Mouse (Mus musculus) MEL (cell line): ENCODE data around the gene Fbxo17. TPM values are rescaled to one million over a fixed set of nuclear protein-coding genes. Genes with fewer than 3 reads are reported as not detected.

Source experiments
- DNase-seq: peaks from one replicate; pipeline ENCODE4 v3.0.0; 2011; ENCODE audit warnings: low read depth, low spot score
- H3K27ac ChIP-seq: 2 replicates; pipeline ENCODE4 v1.5.1; 2012; ENCODE audit warnings: low read depth, mild to moderate bottlenecking, control low read depth, low read length, moderate library complexity; ENCODE audit not compliant: control insufficient read depth
- H3K27me3 ChIP-seq, 2 experiments: fragments of 150-350 bp in 1 of 2; sonication (generic) in 1 of 2; 2 replicates each; pipeline ENCODE4 v1.6.1; 2012; ENCODE audit warnings: low read length in 2 of 2, mild to moderate bottlenecking in 2 of 2, improper control_type of control experiment in 1 of 2, moderate library complexity in 1 of 2; ENCODE audit not compliant: insufficient read depth in 2 of 2, control insufficient read depth in 1 of 2
- H3K36me3 ChIP-seq, 2 experiments: 2 replicates each; pipeline ENCODE4 v1.6.1; 2012 to 2014; ENCODE audit warnings: low read length in 2 of 2, improper control_type of control experiment in 1 of 2, inconsistent platforms in 1 of 2, mild to moderate bottlenecking in 1 of 2; ENCODE audit not compliant: insufficient read depth in 2 of 2, control insufficient read depth in 1 of 2
- H3K4me1 ChIP-seq, 2 experiments: fragments of 150-350 bp in 1 of 2; sonication (generic) in 1 of 2; 2 replicates each; pipeline ENCODE4 v1.6.1; 2012; ENCODE audit warnings: low read length in 2 of 2, improper control_type of control experiment in 1 of 2, mild to moderate bottlenecking in 1 of 2; ENCODE audit not compliant: insufficient read depth in 2 of 2, control insufficient read depth in 1 of 2
- H3K4me3 ChIP-seq, 2 experiments: fragments of 150-350 bp in 1 of 2; sonication (generic) in 1 of 2; 2 replicates each; pipeline ENCODE4 v1.5.1; 2012; ENCODE audit warnings: low read depth in 2 of 2, low read length in 2 of 2, mild to moderate bottlenecking in 2 of 2, moderate library complexity in 2 of 2, control low read depth in 1 of 2, improper control_type of control experiment in 1 of 2; ENCODE audit not compliant: control insufficient read depth in 1 of 2, insufficient read depth in 1 of 2
- H3K79me2 ChIP-seq: 2 replicates; pipeline ENCODE4 v1.6.1; 2012; ENCODE audit warnings: mild to moderate bottlenecking, low read length, moderate library complexity; ENCODE audit not compliant: control insufficient read depth, poor library complexity, insufficient read depth
- H3K9ac ChIP-seq: 2 replicates; pipeline ENCODE4 v1.6.1; 2012; ENCODE audit warnings: low read depth, mild to moderate bottlenecking, control low read depth, low read length, moderate library complexity; ENCODE audit not compliant: control insufficient read depth, poor library complexity, severe bottlenecking
- H3K9me3 ChIP-seq: fragments of 150-350 bp; sonication (generic); replicated peaks from 2 replicates; pipeline ENCODE4 v1.6.1; 2012; ENCODE audit warnings: mild to moderate bottlenecking, low read length, improper control_type of control experiment, moderate library complexity; ENCODE audit not compliant: insufficient read depth
- BHLHE40 ChIP-seq: IDR thresholded peaks from 2 replicates; pipeline ENCODE4 v1.6.1; 2012; ENCODE audit warnings: low read depth, mild to moderate bottlenecking, inconsistent platforms, low read length, improper control_type of control experiment, borderline replicate concordance
- CHD2 ChIP-seq: IDR thresholded peaks from 2 replicates; pipeline ENCODE4 v1.6.1; 2011; ENCODE audit warnings: low read length, improper control_type of control experiment
- EP300 ChIP-seq, 2 experiments: IDR thresholded peaks; 2 replicates each; pipeline ENCODE4 v1.6.1; 2011; ENCODE audit warnings: improper control_type of control experiment in 2 of 2, low read length in 2 of 2, low read depth in 1 of 2, mild to moderate bottlenecking in 1 of 2
- GATA1 ChIP-seq: IDR thresholded peaks from 2 replicates; pipeline ENCODE4 v1.6.1; 2011; ENCODE audit warnings: low read depth, low read length, improper control_type of control experiment
- HCFC1 ChIP-seq: IDR thresholded peaks from 2 replicates; pipeline ENCODE4 v1.6.1; 2012; ENCODE audit warnings: low read depth, mild to moderate bottlenecking, inconsistent platforms, low read length, improper control_type of control experiment, moderate library complexity
- MAFK ChIP-seq: IDR thresholded peaks from 2 replicates; pipeline ENCODE4 v1.6.1; 2011; ENCODE audit warnings: low read depth, mild to moderate bottlenecking, low read length, improper control_type of control experiment, borderline replicate concordance
- MAX ChIP-seq: IDR thresholded peaks from 2 replicates; pipeline ENCODE4 v1.6.1; 2011; ENCODE audit warnings: low read length, improper control_type of control experiment
- MEF2A ChIP-seq: IDR thresholded peaks from 2 replicates; pipeline ENCODE4 v1.6.1; 2014; ENCODE audit warnings: low read depth, mild to moderate bottlenecking, inconsistent platforms, low read length, improper control_type of control experiment; ENCODE audit not compliant: poor library complexity, insufficient replicate concordance, severe bottlenecking; ENCODE audit errors: extremely low read depth
- MXI1 ChIP-seq: IDR thresholded peaks from 2 replicates; pipeline ENCODE4 v1.6.1; 2011; ENCODE audit warnings: mild to moderate bottlenecking, low read depth, low read length, improper control_type of control experiment
- NELFE ChIP-seq: IDR thresholded peaks from 2 replicates; pipeline ENCODE4 v1.6.1; 2011; ENCODE audit warnings: low read depth, low read length, improper control_type of control experiment
- NRF1 ChIP-seq: IDR thresholded peaks from 2 replicates; pipeline ENCODE4 v1.6.1; 2014; ENCODE audit warnings: low read depth, mild to moderate bottlenecking, inconsistent platforms, low read length, improper control_type of control experiment, moderate library complexity; ENCODE audit not compliant: poor library complexity, insufficient read depth, severe bottlenecking
- POLR2A ChIP-seq, 2 experiments: IDR thresholded peaks; 2 replicates each; pipeline ENCODE4 v1.6.1; 2011 to 2012; ENCODE audit warnings: low read length in 2 of 2, mild to moderate bottlenecking in 2 of 2, control low read depth in 1 of 2, improper control_type of control experiment in 1 of 2, low read depth in 1 of 2, moderate library complexity in 1 of 2; ENCODE audit not compliant: control insufficient read depth in 1 of 2, insufficient read depth in 1 of 2, poor library complexity in 1 of 2
- POLR2AphosphoS2 ChIP-seq: IDR thresholded peaks from 2 replicates; pipeline ENCODE4 v1.6.1; 2011; ENCODE audit warnings: low read length, improper control_type of control experiment
- POLR2AphosphoS5 ChIP-seq: IDR thresholded peaks from 2 replicates; pipeline ENCODE4 v1.6.1; 2012; ENCODE audit warnings: low read depth, borderline replicate concordance, mild to moderate bottlenecking, inconsistent platforms, low read length, moderate library complexity, mixed read lengths
- RCOR1 ChIP-seq: IDR thresholded peaks from 2 replicates; pipeline ENCODE4 v1.6.1; 2012; ENCODE audit warnings: low read depth, mild to moderate bottlenecking, inconsistent platforms, low read length, improper control_type of control experiment
- TAL1 ChIP-seq: IDR thresholded peaks from 2 replicates; pipeline ENCODE4 v1.6.1; 2012; ENCODE audit warnings: mild to moderate bottlenecking, inconsistent platforms, low read length, moderate library complexity, mixed read lengths
- TBP ChIP-seq: IDR thresholded peaks from 2 replicates; pipeline ENCODE4 v1.8.0; 2011; ENCODE audit warnings: low read depth, low read length, improper control_type of control experiment
- TCF12 ChIP-seq: IDR thresholded peaks from 2 replicates; pipeline ENCODE4 v1.6.1; 2014; ENCODE audit warnings: low read depth, mild to moderate bottlenecking, inconsistent platforms, low read length, improper control_type of control experiment, moderate library complexity
- USF1 ChIP-seq: IDR thresholded peaks from 2 replicates; pipeline ENCODE4 v1.6.1; 2014; ENCODE audit warnings: low read depth, mild to moderate bottlenecking, inconsistent platforms, low read length, improper control_type of control experiment, moderate library complexity
- USF2 ChIP-seq, 2 experiments: IDR thresholded peaks; 2 replicates each; pipeline ENCODE4 v1.6.1; 2011 to 2012; ENCODE audit warnings: improper control_type of control experiment in 2 of 2, low read length in 2 of 2, borderline replicate concordance in 1 of 2, inconsistent platforms in 1 of 2, low read depth in 1 of 2, mild to moderate bottlenecking in 1 of 2; ENCODE audit not compliant: insufficient read depth in 1 of 2
- ZC3H11A ChIP-seq: IDR thresholded peaks from 2 replicates; pipeline ENCODE4 v1.6.1; 2012; ENCODE audit warnings: low read depth, mild to moderate bottlenecking, inconsistent platforms, low read length, improper control_type of control experiment
- ZKSCAN1 ChIP-seq: IDR thresholded peaks from 2 replicates; pipeline ENCODE4 v1.6.1; 2012; ENCODE audit warnings: low read depth, mild to moderate bottlenecking, inconsistent platforms, low read length, improper control_type of control experiment, moderate library complexity
- ZMIZ1 ChIP-seq: IDR thresholded peaks from 2 replicates; pipeline ENCODE4 v1.6.1; 2012; ENCODE audit warnings: low read depth, mild to moderate bottlenecking, inconsistent platforms, low read length, improper control_type of control experiment, moderate library complexity
- ZNF384 ChIP-seq: IDR thresholded peaks from 2 replicates; pipeline ENCODE4 v1.6.1; 2012; ENCODE audit warnings: low read depth, mild to moderate bottlenecking, inconsistent platforms, low read length, improper control_type of control experiment
- polyA plus RNA-seq, 2 experiments: library from polyadenylated mRNA; stranded (reverse) in 1 of 2; unstranded in 1 of 2; fragments of >175 nt in 1 of 2; fragments of >200 nt in 1 of 2; gene quantifications; 2 replicates each; pipeline versions ENCODE4 v1.2.1 to v1.2.4; 2012; ENCODE audit warnings: low replicate concordance in 2 of 2, low read depth in 1 of 2; ENCODE audit not compliant: insufficient read length in 2 of 2, insufficient read depth in 1 of 2, missing spikeins in 1 of 2
- total RNA-seq: library from RNA; depleted of rRNA; stranded (reverse); fragments of 300-350 nt; gene quantifications from 2 replicates; pipeline ENCODE4 v1.2.3, GENCODE M21; 2012

The Fbxo17 gene
- total and polyA plus RNA-seq, 3 experiments: 0.43 TPM; not detected in 2

GRCm38 (mm10) chr7:28691075-28691474, 25.5 kb upstream of the Fbxo17 start:
- Histone ChIP-seq H3K4me3 (no peak overlapping the region), H3K9ac (no peak overlapping the region), H3K36me3 (no peaks in the 10 kb centered on the region), H3K4me1 (no peaks in the 10 kb centered on the region), H3K79me2 (no peaks in the 10 kb centered on the region), H3K27ac (no peak overlapping the region), H3K27me3 (peaks cover 0 to 2% of the 10 kb centered on the region in 2 experiments), H3K9me3 (no peaks in the 10 kb centered on the region)
- no peak for DNase-seq
- no peak for TF ChIP-seq USF2 (IDR thresholded peaks at IDR 0.05; ENCODE audit: borderline replicate concordance in 1 of 2, insufficient read depth in 1 of 2, low read depth in 1 of 2, low read length in 2 of 2)
- no peak for TF ChIP-seq MEF2A
- no peak for TF ChIP-seq ZKSCAN1
- no peak for TF ChIP-seq ZC3H11A
- TF ChIP-seq ZNF384: no peak
- no peak for TF ChIP-seq MAFK
- no peak for TF ChIP-seq TAL1
- no peak for TF ChIP-seq GATA1
- no peak for TF ChIP-seq POLR2AphosphoS2
- no peak for TF ChIP-seq CHD2
- no peak for TF ChIP-seq BHLHE40
- no peak for TF ChIP-seq TCF12
- no peak for TF ChIP-seq USF1
- TF ChIP-seq HCFC1: no peak
- TF ChIP-seq POLR2AphosphoS5: no peak
- TF ChIP-seq MXI1: no peak
- TF ChIP-seq MAX: no peak
- no peak for TF ChIP-seq RCOR1
- TF ChIP-seq NELFE: no peak
- no peak for TF ChIP-seq POLR2A (IDR thresholded peaks at IDR 0.05; ENCODE audit: control insufficient read depth in 1 of 2, insufficient read depth in 1 of 2, low read depth in 1 of 2, low read length in 2 of 2, poor library complexity in 1 of 2)

GRCm38 (mm10) chr7:28692545-28693320, 23.9 kb upstream of the Fbxo17 start, which contains the start of gene Fbxo27:
Gene Fbxo27 (plus strand): TSS chr7:28692849.
- no peak within 1 kb of the TSS for H3K27ac ChIP-seq
- peaks cover 0 to 2% of the 10 kb centered on the region in 2 experiments for H3K27me3 ChIP-seq
- DNase-seq: no peak
- H3K9ac ChIP-seq: no peak within 1 kb of the TSS
- H3K9me3 ChIP-seq: no peaks in the 10 kb centered on the region
- no peak within 1 kb of the TSS for H3K4me3 ChIP-seq
- H3K36me3 ChIP-seq: no peaks in the 10 kb centered on the region
- no peaks in the 10 kb centered on the region for H3K79me2 ChIP-seq
- peaks cover 0 to 3% of the 10 kb centered on the region in 2 experiments; a peak in 2 of 4 replicates for H3K4me1 ChIP-seq
- TF ChIP-seq ZNF384 (no peak), ZMIZ1 (no peak), RCOR1 (no peak), NRF1 (no peak), CHD2 (no peak), TBP (no peak), POLR2A (IDR thresholded peaks at IDR 0.05; ENCODE audit: control insufficient read depth in 1 of 2, insufficient read depth in 1 of 2, low read depth in 1 of 2, low read length in 2 of 2, poor library complexity in 1 of 2) (no peak), MAFK (no peak), EP300 (IDR thresholded peaks at IDR 0.05; ENCODE audit: low read depth in 1 of 2, low read length in 2 of 2) (no peak)
- TF ChIP-seq, all 39 proteins: peak for 0
